20 mouse cellular contexts compared by ENCODE assay signal in the genomic region with DNA sequence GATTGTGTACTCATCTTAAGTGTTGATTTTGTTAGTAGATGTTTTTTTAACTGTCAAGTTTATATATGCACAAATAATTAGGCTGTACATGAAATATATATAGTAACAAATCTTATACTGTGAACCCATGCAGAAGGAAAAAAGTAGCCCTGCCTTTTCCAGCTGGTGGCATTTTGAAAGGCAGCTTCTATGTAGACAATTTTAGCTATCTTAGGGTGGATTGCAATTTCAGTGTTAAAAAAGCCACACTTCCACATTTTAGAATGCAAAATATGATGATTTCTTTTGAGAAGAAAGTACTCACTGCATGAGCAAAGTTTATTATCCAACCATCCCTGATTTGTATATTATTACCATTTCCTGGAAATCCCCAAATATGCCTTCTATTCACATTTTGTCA.
A peak's percentile ranks its signal among the peaks of the same experiment; 100 is the strongest.
DNase-seq lines count a peak whose midpoint lies in the region; ATAC-seq lines count a peak whose summit lies in the region.
"Had no signal": no experiment of that assay in that cellular context is flagged by ENCODE, and none has a peak within 500 bp of the region (broad histone marks: within the 10 kb centered on the region; RNA-seq: fewer than 3 reads in every experiment).

No protein-coding gene starts in this region.

- intact Hi-C loops in left cerebral cortex, postnatal 36 days (cut with DNase I), result no loop called here
- intact Hi-C loops in left cerebral cortex, postnatal 25 days (cut with DNase I), result loop anchor here (1.0 kb wide), 1 partner anchor 17 kb away; no protein-coding TSS in a partner anchor

- ATAC-seq in frontal cortex, adult (ENCODE audit: low TSS enrichment), result peak; percentile 96
- no peak for ATAC-seq in activated CD4-positive, CD25-positive, alpha-beta regulatory T cell, adult 4 months
- ATAC-seq: CD4-positive, CD25-positive, alpha-beta regulatory T cell, adult 4 months; forebrain, embryonic 13.5 days; forebrain, embryonic 15.5 days; Patski had no signal

- no peak for DNase-seq in frontal cortex, postnatal 25 days (ENCODE audit: low spot score in 2 of 2)
- peak; percentile 17 for DNase-seq in left cerebral cortex, adult 11 months (ENCODE audit: low spot score)
- no peak for DNase-seq in left cerebral cortex, postnatal 36 days (ENCODE audit: low spot score in 2 of 2)
- DNase-seq in left cerebral cortex, postnatal 25 days (ENCODE audit: low spot score in 2 of 2), result peak; percentile 4 to 57
- DNase-seq in left cerebral cortex, adult 9 months (ENCODE audit: low spot score in 2 of 2), result no peak
- DNase-seq: adrenal gland, adult 2 months; adrenal gland, postnatal 10 days; adrenal gland, postnatal 25 days; B cell, adult 2 months; cerebellum, adult 11-12 months; cerebellum, adult 2 months; cerebellum, adult 9-10 months; cerebellum, postnatal 10 days; cerebellum, postnatal 25 days had no signal

Comparison
In these comparisons a context has a peak if more than half of its experiments do, and no peak if none do; other contexts are left out.
1. DNase-seq: peak in left cerebral cortex, adult 11 months (single experiment) and left cerebral cortex, postnatal 25 days (2 of 2); none in frontal cortex, postnatal 25 days (0 of 2), left cerebral cortex, postnatal 36 days (0 of 2) and left cerebral cortex, adult 9 months (0 of 2).